Mouse (Mus musculus) testis, adult 2 months (tissue): ENCODE data around the gene Pnkd.

Experiments
- CTCF ChIP-seq: fragments of 200-500 bp; IDR thresholded peaks from 2 replicates; pipeline ENCODE4 v1.5.1; 2012; ENCODE audit warnings: low read depth, mild to moderate bottlenecking, inconsistent platforms, low read length, moderate library complexity; ENCODE audit not compliant: control insufficient read depth, insufficient read depth, insufficient replicate concordance
- POLR2A ChIP-seq: fragments of 200-500 bp; IDR thresholded peaks from 2 replicates; pipeline ENCODE4 v1.6.1; 2012; ENCODE audit warnings: low read depth, mild to moderate bottlenecking, inconsistent platforms, low read length, moderate library complexity; ENCODE audit not compliant: control insufficient read depth

GRCm38 (mm10) chr1:74340361-74340764, 55.6 kb downstream of the Pnkd start:
- TF ChIP-seq POLR2A (no peak), CTCF (no peak)
